Mouse (Mus musculus) midbrain, postnatal 0 days (tissue): ENCODE results near the gene Lmod2. TPM values are rescaled to one million over a fixed set of nuclear protein-coding genes. Genes with fewer than 3 reads are reported as not detected.

Source experiments
- ATAC-seq: fragments of 200-750 bp; cut with Nextera tagmentation; 2 replicates; pipeline ENCODE4 v1.8.0; 2017; ENCODE audit warnings: moderate number of reproducible peaks, mild to moderate bottlenecking, moderate TSS enrichment, moderate library complexity; ENCODE audit not compliant: low FRiP score
- DNase-seq: peaks from one replicate; pipeline ENCODE4 v3.0.0-alpha.2; 2015; ENCODE audit warnings: low spot score
- H3K27ac ChIP-seq: fragments of 300-500 bp; sonication (generic); 2 replicates; pipeline ENCODE4 v1.5.1; 2014; ENCODE audit warnings: low read depth, mild to moderate bottlenecking, low read length, mixed read lengths
- H3K27me3 ChIP-seq: fragments of 300-500 bp; sonication (generic); 2 replicates; pipeline ENCODE4 v1.6.1; 2014; ENCODE audit warnings: low read length, control low read depth, mixed read lengths; ENCODE audit not compliant: insufficient read depth
- H3K36me3 ChIP-seq: fragments of 300-500 bp; sonication (generic); 2 replicates; pipeline ENCODE4 v1.6.1; 2014; ENCODE audit warnings: low read length, control low read depth, mixed read lengths; ENCODE audit not compliant: insufficient read depth
- H3K4me1 ChIP-seq: fragments of 300-500 bp; sonication (generic); 2 replicates; pipeline ENCODE4 v1.6.1; 2014; ENCODE audit warnings: mild to moderate bottlenecking, control low read depth, antibody characterized with exemption, low read length, mixed read lengths; ENCODE audit not compliant: insufficient read depth
- H3K4me2 ChIP-seq: fragments of 300-500 bp; sonication (generic); 2 replicates; pipeline ENCODE4 v1.6.1; 2014; ENCODE audit warnings: low read depth, mild to moderate bottlenecking, low read length, mixed read lengths; ENCODE audit not compliant: poor library complexity, severe bottlenecking
- H3K4me3 ChIP-seq: fragments of 300-500 bp; sonication (generic); 2 replicates; pipeline ENCODE4 v1.5.1; 2014; ENCODE audit warnings: low read depth, mild to moderate bottlenecking, low read length, moderate library complexity
- H3K9ac ChIP-seq: fragments of 300-500 bp; sonication (generic); replicated peaks from 2 replicates; pipeline ENCODE4 v1.6.1; 2014; ENCODE audit warnings: mild to moderate bottlenecking, low read length, moderate library complexity, mixed read lengths; ENCODE audit not compliant: poor library complexity, severe bottlenecking
- H3K9me3 ChIP-seq: fragments of 300-500 bp; sonication (generic); 2 replicates; pipeline ENCODE4 v1.6.1; 2016; ENCODE audit warnings: low read length, control low read depth
- CTCF ChIP-seq: IDR thresholded peaks from 2 replicates; pipeline ENCODE4 v1.5.1; 2016; ENCODE audit warnings: antibody characterized with exemption, mild to moderate bottlenecking
- WGBS: fragments of 180-500 bp; shearing (Covaris S2); extraction: QIAGEN DNeasy Blood & Tissue Kit; methylation state at CpG from one replicate; pipeline ENCODE4 v1.1.7; 2014; 5-methylcytosine and 5-hydroxymethylcytosine counted together
- polyA plus RNA-seq: library from polyadenylated mRNA; unstranded; fragments of >200 nt; fragmentation: Nextera tagmentation; extraction: Ambion mirVana; gene quantifications from 2 replicates; pipeline ENCODE4 v1.2.1, GENCODE M21; 2015
- total RNA-seq: library from RNA; depleted of rRNA; stranded (reverse); fragments of >200 nt; gene quantifications from 2 replicates; pipeline ENCODE4 v1.2.3, GENCODE M21; 2014; rRNA removed

Lmod2 gene
- total and polyA plus RNA-seq, 2 experiments from 2014 or later, result not detected

- TF ChIP-seq CTCF, result no peak
- H3K27ac ChIP-seq, result no peak overlapping the region
- ATAC-seq (no peak), DNase-seq (no peak)
- no peak overlapping the region for H3K4me3 ChIP-seq
- H3K27me3 ChIP-seq, result no peaks in the 10 kb centered on the region
- H3K36me3 ChIP-seq, result no peaks in the 10 kb centered on the region
- no peaks in the 10 kb centered on the region for H3K9me3 ChIP-seq
- H3K9ac ChIP-seq, result no peak overlapping the region
- 92% methylated on average over 6 of the region's 6 CpGs for WGBS
- H3K4me2 ChIP-seq, result no peak overlapping the region
- no peaks in the 10 kb centered on the region; the same call in 1 of the 2 replicates for H3K4me1 ChIP-seq
Observed at GRCm38 (mm10) chr6:24645346-24646053, 47.9 kb downstream of the Lmod2 start.

GRCm38 (mm10) chr6:24647103-24647691 lies 49.6 kb downstream of the Lmod2 start:
- H3K36me3 ChIP-seq, result no peaks in the 10 kb centered on the region
- DNase-seq (no peak), ATAC-seq (no peak)
- H3K4me1 ChIP-seq, result no peaks in the 10 kb centered on the region; the same call in 1 of the 2 replicates
- WGBS, result 77% methylated on average over 4 of the region's 4 CpGs
- no peak overlapping the region for H3K9ac ChIP-seq
- H3K9me3 ChIP-seq, result no peaks in the 10 kb centered on the region
- no peak for TF ChIP-seq CTCF
- H3K27me3 ChIP-seq, result no peaks in the 10 kb centered on the region
- no peak overlapping the region for H3K4me3 ChIP-seq
- no peak overlapping the region for H3K4me2 ChIP-seq
- H3K27ac ChIP-seq, result no peak overlapping the region

- H3K4me1 ChIP-seq, result no peaks in the 10 kb centered on the region; the same call in 1 of the 2 replicates
- 91% methylated on average over 4 of the region's 4 CpGs for WGBS
- H3K9ac ChIP-seq, result no peak overlapping the region
- DNase-seq (no peak), ATAC-seq (no peak)
- H3K4me2 ChIP-seq, result no peak overlapping the region
- H3K27ac ChIP-seq, result no peak overlapping the region
- H3K9me3 ChIP-seq, result no peaks in the 10 kb centered on the region
- TF ChIP-seq CTCF, result no peak
- no peaks in the 10 kb centered on the region for H3K36me3 ChIP-seq
- no peak overlapping the region for H3K4me3 ChIP-seq
- H3K27me3 ChIP-seq, result no peaks in the 10 kb centered on the region
Observed at GRCm38 (mm10) chr6:24648403-24648802, 50.8 kb downstream of the Lmod2 start.

- no peaks in the 10 kb centered on the region; the same call in 1 of the 2 replicates for H3K4me1 ChIP-seq
- no peaks in the 10 kb centered on the region for H3K36me3 ChIP-seq
- no peak overlapping the region for H3K27ac ChIP-seq
- no peak overlapping the region for H3K4me2 ChIP-seq
- H3K4me3 ChIP-seq, result no peak overlapping the region
- ATAC-seq, result no peak
- DNase-seq, result no peak
- H3K27me3 ChIP-seq, result no peaks in the 10 kb centered on the region
- no peak for TF ChIP-seq CTCF
- WGBS, result 77% methylated on average over 3 of the region's 3 CpGs
- no peak overlapping the region for H3K9ac ChIP-seq
- H3K9me3 ChIP-seq, result no peaks in the 10 kb centered on the region
Observed at GRCm38 (mm10) chr6:24650719-24651118, 53.2 kb downstream of the Lmod2 start.

GRCm38 (mm10) chr6:24651538-24651937 lies 54.0 kb downstream of the Lmod2 start:
- Histone ChIP-seq H3K27me3 (no peaks in the 10 kb centered on the region), H3K27ac (no peak overlapping the region), H3K36me3 (no peaks in the 10 kb centered on the region), H3K9ac (no peak overlapping the region), H3K9me3 (no peaks in the 10 kb centered on the region), H3K4me2 (no peak overlapping the region), H3K4me1 (no peaks in the 10 kb centered on the region; the same call in 1 of the 2 replicates), H3K4me3 (no peak overlapping the region)
- WGBS, result 79% methylated on average over 7 of the region's 7 CpGs
- DNase-seq (no peak), ATAC-seq (no peak)
- no peak for TF ChIP-seq CTCF

Other genes starting within 250 kb of the Lmod2 start
- gene Iqub, start 82.7 kb upstream of the Lmod2 start, total RNA-seq, result 1.5 and 1.8 TPM in 2 replicates
- gene Iqub, start 82.7 kb upstream of the Lmod2 start, polyA plus RNA-seq, result 0.70 and 0.86 TPM in 2 replicates
- gene Ndufa5, start 69.7 kb upstream of the Lmod2 start, total RNA-seq, result 34.2 and 53.8 TPM in 2 replicates
- 533 and 553 TPM in 2 replicates for gene Ndufa5, start 69.7 kb upstream of the Lmod2 start, polyA plus RNA-seq
- gene Asb15, start 69.6 kb upstream of the Lmod2 start, total RNA-seq, result not detected in 2 replicates
- gene Asb15, start 69.6 kb upstream of the Lmod2 start, polyA plus RNA-seq, result 0.05 TPM in 1 of 2 replicates, not detected in the other
- 21.4 and 26.2 TPM in 2 replicates for gene Wasl, start 67.2 kb downstream of the Lmod2 start, total RNA-seq
- 46.8 and 55.2 TPM in 2 replicates for gene Wasl, start 67.2 kb downstream of the Lmod2 start, polyA plus RNA-seq
- gene Hyal6, start 135.5 kb downstream of the Lmod2 start, total RNA-seq, result not detected in 2 replicates
- not detected in 2 replicates for gene Hyal6, start 135.5 kb downstream of the Lmod2 start, polyA plus RNA-seq
- not detected in 2 replicates for gene Hyal4, start 150.6 kb downstream of the Lmod2 start, total RNA-seq
- not detected in 2 replicates for gene Hyal4, start 150.6 kb downstream of the Lmod2 start, polyA plus RNA-seq
- gene Spam1, start 193.4 kb downstream of the Lmod2 start, total RNA-seq, result not detected in 2 replicates
- not detected in 2 replicates for gene Spam1, start 193.4 kb downstream of the Lmod2 start, polyA plus RNA-seq